Mouse (Mus musculus): Measurements from ENCODE around the gene Nrm.

Nrm gene

DNA sequence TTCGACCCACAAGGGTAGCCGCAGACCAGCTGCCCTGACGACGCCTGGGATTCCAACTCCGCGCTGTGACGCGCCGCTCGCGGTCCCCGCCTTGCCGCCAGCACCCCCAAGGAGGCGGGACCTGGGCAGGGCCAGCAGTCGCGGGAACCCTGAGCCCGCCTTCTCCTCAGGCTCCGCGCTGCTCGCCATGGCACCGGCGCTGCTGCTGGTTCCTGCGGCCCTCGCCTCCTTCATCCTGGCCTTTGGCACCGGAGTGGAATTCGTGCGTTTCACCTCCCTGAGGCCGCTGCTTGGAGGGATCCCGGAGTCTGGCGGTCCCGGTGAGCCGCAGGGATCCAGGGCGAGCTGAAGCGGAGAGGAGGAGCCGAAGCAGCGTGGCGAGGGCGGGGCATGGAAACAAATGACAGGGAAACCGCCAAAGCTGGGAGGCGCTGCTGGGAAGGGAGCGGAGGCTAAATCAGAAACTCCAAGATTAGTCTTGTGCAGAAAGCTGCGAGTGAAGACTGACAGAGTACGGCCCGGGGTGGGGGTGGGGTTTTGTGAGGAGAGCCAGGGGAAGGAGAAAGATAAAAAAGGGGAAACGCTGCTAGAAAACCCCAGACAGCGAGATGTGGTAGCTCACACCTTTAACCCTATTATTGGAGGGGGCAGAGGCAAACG lies at the start of gene Nrm:
Gene Nrm (plus strand): TSS at position 121 of the 660 bp plus-strand sequence.
- DNase-seq (ENCODE audit: low spot score) = peak; percentile 92

DNA sequence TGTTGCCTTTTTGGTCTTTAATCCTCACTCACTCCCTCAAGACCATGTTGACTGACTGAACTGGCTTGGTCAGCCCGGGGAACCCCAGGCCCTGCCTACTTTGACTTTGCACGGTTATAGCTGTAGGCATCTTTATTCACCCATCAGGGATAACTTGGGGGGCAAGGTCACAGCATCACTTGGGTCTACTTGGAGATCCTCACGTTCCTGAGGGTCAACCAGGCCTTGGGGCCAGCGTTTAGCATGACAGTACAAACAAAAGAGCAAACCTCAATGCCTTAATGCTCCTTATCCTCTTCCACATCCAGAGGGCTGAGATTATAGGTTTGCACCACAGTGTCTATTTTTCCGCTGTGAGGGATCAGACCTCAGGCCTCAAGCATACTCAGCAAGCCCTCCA lies 48.8 kb upstream of the Nrm start:
- no peak for DNase-seq (ENCODE audit: low spot score)

DNA sequence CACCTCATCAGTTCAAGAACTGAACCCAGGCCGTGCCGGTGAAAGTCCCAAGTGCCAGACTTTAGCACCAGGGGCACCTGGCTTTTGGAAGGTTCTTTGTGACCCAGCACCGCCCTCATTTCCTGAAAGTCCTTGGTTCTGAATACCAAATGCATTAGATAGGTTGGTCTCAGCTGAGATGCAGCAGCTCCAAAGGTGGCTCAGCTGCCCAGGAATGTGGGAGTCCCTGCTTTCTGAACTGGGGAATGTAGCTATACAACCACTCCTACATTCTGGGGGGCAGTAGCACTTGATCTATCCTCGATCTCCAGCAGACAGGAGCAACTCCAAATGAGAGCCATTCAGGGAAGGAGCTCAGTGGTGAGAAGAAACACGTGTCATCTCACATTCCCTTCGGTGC lies 48.4 kb upstream of the Nrm start:
- DNase-seq (ENCODE audit: low spot score) = no peak

DNA sequence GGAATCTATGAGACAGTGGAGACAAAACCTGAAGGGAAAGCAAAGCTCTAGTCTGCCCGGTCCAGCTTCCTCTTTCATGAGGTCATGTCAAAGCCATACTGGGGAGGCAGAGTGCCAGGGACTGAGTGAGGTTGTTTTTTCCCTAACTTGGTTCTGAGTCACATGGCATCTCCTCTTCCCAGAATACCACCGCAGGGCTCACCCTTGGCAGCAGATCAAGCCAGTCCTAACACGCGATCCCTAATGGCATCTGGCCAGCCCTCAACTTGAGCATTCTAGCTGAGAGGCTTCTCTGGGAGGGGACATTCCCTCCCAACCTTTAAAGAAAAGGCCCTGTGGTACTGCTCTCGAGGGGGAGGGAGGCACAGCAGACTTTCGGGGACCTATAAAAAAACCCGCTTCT lies 47.9 kb upstream of the Nrm start:
- peak; percentile 92 for DNase-seq (ENCODE audit: low spot score)

DNA sequence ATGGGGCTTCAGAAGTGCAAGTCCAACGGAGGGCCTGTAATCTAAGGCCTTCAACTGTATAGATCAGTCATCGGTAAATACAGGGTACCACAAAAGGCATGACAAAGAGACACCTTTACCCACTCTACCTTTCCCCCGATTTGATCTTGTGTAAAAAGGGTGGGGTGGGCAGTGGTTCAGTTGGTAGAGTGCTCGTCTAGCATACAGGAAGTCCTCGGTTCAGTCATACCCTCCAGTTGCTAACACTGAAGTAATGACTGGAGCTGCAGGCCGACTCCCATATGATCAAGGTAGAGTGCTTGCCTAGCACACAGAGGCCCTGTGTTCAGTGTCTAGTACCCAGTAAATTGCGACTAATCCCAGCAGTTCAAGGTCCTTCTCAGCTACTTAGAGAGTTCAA lies 47.5 kb upstream of the Nrm start:
- DNase-seq (ENCODE audit: low spot score) = peak; percentile 43

DNA sequence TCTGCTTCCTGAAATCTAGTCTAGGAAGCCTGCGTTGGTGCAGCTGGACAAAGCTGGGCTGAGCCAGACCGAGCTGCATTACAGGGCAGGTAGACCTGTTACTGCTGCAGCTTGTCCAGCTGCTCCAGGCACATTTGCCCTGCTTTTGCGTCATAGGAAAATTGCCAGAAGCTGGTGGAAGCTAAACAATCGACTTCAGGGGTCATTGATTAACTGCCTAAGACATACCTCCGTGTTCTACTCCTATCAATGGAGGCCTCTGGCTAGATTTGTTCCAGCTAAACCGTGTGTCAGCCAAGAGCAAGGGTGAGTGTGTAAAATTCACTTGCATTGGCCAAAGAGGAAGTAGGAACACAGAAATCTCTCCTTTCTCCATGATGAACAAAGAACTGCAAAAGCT lies 46.4 kb upstream of the Nrm start:
- no peak for DNase-seq (ENCODE audit: low spot score)

DNA sequence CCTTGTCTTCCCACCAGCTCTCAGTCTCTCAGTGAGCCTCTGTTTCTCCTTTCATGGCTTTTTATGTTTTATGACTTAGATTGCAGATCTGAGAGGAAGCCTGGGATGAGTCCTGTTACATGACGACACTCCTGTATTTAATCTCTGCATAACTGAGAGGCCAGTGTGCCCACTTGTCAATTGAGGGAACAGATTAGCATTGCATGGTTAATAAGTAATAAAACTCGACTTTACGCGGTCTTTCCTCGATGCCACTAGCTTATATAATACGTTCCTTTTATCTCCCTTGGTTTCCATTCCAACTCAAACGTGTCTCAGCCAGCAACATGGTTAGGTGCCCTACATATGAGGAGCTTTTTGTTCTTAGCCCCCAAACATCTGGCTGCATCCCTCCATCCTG lies 45.3 kb upstream of the Nrm start:
- no peak for DNase-seq (ENCODE audit: low spot score)

DNA sequence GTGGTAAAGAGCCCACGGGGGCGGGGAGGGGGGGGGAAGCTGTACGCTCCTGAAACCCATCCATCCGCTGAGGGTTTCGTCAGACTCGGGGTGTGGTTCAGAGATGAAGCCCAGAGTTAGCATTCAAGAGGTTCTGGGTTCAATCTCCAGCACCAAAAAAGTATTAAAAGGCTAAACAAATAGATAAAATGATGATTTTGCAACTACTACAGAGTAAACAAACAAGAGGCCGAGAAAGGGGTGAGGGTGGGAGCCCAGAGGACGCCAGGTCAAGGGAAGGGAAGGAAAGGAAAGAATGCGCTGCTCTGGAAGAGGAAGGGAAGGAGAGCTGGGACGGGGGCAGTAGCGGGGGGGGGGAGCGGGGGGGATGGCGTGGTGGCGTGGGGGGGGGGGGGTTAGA lies 44.4 kb upstream of the Nrm start:
- no peak for DNase-seq (ENCODE audit: low spot score)

DNA sequence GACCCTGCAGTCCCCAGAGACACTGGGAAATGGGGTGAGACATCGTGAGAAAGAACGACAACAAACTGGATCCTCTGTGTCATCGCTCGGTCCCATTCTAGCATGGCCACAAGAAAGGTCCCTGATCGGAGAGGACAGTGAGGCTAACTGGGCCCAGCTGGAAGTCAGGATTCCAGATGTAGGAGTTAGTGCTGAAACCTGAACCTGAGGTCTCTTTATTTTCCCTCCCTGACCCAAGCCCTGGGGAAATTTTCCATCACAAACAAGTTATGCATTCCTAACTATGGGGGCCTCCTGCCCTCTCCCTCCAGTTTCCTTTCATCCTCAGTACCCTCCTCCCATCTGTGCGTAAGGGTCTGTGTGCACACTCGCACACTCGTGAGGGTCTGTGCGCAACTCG lies 43.9 kb upstream of the Nrm start:
- no peak for DNase-seq (ENCODE audit: low spot score)

DNA sequence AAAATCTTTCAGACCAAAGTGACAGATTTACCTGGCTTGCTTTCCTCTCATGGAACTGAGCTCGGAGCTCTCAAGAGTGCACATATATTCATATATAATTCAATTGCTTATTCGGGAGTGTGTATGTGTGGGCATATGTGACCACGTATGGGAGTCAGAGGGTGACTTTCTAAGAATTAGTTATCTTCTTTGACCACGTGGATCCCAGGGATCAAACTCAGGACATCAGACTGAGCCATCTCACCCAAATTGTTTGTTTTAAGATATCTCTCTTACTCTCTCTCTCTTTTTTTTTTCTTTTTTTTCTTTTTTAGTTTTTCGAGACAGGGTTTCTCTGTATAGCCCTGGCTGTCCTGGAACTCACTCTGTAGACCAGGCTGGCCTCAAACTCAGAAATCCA lies 41.0 kb upstream of the Nrm start:
- no peak for DNase-seq (ENCODE audit: low spot score)

DNA sequence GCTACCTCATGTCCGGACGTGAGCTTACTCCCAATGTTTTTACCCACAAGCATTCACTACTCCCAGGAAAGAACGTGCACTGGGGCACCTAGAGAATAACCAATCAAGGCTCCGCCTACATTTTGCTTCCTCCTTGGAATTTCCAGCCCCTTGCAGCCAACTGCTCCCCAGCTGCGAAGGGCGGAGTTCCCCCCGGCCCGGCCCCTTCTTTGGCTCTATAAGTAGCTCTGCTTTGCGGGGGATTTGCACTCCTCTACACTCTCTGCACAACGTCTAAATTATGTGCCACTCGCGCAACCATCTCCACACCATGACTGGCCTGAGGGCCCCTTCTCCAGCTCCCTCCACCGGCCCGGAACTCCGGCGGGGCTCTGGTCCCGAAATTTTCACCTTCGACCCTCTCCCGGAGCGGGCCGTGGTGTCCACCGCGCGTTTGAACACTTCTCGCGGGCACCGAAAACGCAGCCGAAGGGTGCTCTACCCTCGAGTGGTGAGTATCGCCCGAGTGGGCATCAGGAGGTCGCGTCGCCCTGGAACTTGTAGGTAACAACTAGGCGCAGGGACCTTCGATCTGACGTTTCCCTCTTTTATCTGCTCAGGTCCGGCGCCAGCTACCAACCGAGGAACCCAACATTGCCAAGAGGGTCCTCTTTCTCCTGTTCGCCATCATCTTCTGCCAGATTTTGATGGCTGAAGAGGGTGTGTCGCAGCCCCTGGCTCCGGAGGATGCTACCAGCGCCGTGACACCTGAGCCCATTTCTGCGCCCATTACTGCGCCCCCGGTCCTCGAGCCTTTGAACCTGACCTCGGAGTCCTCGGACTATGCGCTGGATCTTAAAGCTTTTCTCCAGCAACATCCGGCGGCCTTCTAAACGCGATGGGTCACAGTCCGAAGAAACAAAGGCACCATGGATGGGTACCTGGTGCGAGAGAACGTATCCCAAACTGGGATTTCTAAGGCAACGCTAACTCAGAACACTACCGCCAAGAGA lies 39.4 kb upstream of the Nrm start, which contains the start of gene Ier3:
Gene Ier3 (plus strand): TSS at position 246 of the 992 bp plus-strand sequence.
- DNase-seq (ENCODE audit: low spot score) = peak; percentile 92

DNA sequence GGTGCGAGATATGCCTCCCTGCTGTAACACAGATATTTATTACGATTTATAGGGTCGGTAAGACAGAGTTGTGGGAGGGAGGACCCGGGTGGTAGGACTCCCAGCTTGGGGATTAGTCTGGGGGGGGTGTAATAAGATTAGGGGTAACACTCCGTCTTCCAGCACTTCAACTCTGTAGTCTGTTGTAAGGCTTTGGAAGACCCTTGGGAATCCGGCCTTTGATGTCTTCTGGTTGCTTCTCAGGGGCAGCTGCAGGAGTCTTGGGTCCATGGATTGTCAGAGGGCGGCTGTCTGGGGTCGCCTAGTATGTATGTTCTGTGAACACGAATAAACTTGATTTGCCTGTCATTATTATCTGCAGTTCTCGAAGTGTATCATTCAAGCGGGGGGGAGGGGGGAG lies 38.6 kb upstream of the Nrm start:
- no peak for DNase-seq (ENCODE audit: low spot score)

DNA sequence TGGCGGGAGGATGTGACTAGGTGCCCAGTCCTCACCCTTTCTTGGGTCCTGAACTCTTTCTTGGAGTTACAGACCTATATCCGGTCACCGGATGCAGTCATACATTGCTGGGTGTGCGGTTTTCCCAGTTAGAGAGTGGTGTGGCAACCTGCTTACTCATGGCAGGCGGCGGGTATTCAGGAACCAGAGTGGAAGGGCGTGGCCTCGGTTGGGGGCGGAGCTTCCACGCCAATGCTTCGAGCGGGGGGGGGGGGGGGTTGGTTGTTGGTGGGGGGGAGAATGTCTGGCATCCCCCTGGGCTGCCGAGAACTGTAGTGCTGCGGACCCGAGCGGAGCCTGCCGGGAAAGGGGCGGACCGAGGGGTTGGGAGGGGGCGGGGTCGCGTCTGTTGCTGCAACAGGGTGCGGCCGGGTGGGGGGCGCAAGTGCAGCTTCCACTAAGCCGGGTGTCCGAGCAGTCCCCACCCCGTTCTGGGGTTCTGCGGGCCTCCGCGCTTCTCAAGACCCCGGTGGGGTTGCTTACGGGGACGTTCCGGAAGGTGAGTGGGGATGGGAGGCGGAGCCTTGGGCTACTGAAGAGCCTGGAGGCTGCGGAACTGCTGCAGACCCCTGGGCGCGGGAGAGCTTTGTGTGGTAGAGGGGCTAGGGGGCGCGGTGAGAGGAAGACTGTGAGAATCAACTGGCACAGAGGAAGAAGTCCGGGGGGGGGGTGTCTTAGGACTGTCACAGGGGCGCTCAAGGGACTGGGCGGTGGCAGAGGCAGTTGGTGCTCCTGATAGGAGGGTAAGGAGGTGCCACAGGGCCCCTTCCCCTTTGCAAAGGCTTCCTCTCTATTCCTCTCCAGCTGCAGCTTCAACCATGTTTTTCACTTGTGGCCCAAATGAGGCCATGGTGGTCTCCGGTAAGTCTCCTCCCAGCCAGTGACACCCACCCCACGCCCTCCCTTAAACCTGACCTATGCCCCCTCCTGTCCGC lies 37.9 kb upstream of the Nrm start, which contains the start of gene Flot1:
Gene Flot1 (plus strand): TSS at position 267 of the 974 bp plus-strand sequence.
- DNase-seq (ENCODE audit: low spot score) = peak; percentile 96

DNA sequence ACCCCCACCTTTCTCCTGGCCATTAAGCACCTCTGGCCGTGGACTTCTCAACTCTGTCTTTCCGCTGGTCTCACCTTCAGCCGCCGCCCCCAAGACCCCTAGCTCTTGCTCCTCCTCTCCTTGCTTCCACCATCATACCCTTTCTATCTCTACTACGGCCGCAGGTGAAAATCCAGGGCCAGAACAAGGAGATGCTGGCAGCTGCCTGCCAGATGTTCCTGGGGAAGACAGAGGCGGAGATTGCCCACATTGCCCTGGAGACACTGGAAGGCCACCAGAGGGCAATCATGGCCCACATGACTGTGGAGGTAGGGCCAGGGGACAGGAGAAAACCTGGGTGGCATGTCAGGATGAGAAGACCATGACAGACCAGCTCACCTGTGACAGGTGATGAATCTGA lies 36.7 kb upstream of the Nrm start:
- DNase-seq (ENCODE audit: low spot score) = peak; percentile 70

DNA sequence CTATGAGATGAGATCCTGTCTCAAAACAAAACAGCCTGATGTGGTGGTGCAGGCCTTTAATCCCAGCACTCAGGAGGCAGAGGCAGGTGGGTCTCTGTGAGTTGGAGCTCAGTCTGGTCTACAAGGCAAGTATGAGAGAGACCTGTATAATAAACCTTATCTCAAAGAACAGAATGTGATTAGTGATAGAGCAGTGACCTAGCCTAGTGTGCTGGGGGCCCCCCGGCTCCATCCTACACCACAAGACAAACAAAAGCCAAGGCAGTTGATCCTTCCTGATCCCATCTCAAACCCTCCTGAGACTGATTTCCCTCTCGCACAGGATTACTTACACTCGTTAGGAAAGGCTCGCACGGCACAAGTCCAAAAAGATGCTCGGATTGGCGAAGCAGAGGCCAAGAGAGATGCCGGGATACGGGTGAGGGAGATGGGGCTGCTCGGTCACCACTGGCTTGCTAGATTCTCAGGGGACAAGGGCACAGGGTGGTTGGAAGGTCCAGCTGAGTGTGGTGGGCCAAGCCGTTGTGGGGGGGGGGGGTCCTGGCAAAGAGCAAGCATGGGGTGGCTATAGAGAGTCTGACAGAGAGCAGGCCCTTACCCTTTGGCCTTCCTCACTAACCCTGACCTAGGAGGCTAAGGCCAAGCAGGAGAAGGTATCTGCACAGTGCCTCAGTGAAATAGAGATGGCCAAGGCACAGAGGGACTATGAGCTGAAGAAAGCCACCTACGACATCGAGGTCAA lies 35.8 kb upstream of the Nrm start:
- DNase-seq (ENCODE audit: low spot score) = no peak

DNA sequence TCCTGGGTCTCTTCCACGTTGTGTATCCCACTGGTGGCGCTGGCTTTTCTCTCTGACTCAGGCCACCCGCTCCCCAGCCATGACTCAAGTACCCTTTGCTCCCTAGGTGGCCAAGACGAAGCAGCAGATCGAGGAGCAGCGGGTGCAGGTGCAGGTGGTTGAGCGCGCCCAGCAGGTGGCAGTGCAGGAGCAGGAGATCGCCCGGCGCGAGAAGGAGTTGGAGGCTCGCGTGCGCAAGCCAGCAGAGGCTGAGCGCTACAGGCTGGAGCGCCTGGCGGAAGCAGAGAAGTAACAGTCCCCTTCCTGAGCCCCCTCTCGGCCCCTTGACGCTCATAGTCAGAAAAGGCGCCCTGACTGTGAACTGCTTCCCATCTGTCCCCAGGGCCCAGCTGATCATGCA lies 31.4 kb upstream of the Nrm start:
- DNase-seq (ENCODE audit: low spot score) = peak; percentile 84

DNA sequence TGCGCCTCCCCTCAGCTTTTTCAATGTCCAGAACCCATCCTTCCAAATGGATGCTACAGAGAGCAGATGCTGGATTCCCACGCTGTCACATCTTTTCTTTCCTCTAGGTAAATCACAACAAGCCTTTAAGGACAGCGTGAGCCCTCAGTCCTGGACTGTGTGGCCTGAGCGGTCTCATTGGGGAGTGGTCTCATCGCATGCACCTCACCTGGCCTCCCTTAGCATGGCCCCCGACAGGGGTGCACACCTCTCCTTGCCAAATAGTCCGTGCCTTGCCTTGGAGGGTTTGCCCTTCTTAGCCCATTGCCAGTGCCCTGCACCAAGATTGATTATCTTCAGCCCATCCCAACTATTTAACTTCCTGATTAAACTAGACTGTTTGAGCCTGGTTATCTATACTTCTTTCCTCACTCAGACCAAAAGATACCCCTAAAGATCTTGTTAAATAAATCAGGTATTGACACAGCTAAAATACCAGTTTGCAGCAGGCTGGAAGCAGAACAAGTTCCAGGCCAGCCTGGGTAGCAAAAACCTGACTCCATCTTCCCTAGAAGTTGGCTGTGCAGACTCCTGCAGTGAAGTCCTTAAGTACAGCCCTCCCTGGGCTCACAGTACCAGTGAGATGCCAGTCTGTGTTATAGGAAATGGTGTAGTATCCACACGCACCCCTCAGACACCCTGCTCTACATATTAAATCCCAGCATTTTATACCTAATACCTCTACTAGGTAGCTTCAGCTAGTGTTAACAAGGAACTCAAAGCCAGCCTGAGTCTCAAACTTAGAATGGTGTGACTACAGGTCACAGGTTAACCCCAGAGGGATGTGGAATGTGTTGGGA lies 28.5 kb upstream of the Nrm start:
- no peak for DNase-seq (ENCODE audit: low spot score)

DNA sequence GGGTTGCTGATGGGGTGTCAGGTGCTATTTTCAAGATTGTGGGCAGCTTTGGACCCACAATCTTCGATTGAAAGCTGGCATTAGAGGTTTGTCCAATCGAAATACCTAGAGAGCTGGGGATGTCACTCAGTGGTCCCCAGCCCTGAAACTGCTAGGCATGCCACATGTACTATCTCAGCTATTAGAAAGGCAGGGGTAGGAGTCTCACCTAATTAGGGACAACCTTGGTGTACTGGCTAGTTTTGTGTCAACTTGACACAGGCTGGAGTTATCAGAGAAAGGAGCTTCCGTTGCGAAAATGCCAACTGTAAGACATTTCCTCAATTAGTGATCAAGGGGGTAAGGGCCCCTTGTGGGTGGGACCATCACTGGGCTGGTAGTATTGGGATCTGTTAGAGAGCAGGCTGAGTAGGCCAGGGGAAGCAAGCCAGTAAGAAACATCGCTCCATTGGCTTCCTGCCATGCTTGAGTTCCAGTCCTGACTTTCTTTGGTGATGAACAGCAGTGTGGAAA lies 27.8 kb upstream of the Nrm start:
- DNase-seq (ENCODE audit: low spot score) = peak; percentile 50

DNA sequence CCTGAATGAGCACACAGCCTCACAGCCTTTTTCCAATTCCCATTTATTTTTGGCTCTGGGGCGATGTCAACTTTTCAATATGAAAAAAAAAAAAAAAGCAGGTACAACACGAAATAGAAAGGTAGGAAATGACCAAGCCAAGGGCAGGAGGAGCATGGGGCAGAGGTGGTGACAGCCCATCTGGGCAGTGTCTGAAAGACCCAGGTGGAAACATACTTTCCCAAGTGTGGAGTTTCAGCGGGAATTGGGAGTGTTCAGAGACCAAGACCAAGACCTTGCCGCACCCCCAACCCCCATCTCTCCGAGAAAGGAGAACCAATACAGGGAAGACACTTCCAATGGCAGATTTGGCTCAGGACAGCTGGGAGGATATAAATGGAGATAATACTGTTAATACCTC lies 27.2 kb upstream of the Nrm start:
- DNase-seq (ENCODE audit: low spot score) = no peak
